Mouse (Mus musculus) thymus, postnatal 0 days (tissue): Measurements from ENCODE around the gene March7. TPM values are rescaled to one million over a fixed set of nuclear protein-coding genes. Genes with fewer than 3 reads are reported as not detected.

Experiments
- DNase-seq: peaks from one replicate; pipeline ENCODE4 v3.0.0-alpha.2; 2015; ENCODE audit warnings: low spot score
- polyA plus RNA-seq: library from polyadenylated mRNA; unstranded; fragments of >200 nt; fragmentation: Nextera tagmentation; extraction: Ambion mirVana; gene quantifications from 2 replicates; pipeline ENCODE4 v1.2.1, GENCODE M21; 2015

Gene March7
- polyA plus RNA-seq, 1 experiment from 2014 or later, result 84.1 TPM

DNA sequence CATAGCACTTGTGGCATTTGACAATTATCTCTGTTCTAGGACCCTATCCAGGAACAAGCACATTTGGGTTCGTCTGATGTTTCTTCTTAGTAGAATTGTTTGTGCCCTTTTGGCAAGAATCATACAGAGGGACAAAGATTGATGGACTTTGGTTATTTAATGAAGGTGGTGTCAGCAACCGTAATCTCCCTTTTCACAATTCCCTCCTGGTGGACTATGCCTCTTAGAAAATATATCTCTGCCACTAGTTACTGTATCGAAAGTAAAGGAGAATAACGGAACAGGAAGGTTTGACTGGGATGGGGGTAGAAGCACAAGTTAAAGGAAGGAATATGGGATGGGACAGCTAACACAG lies 74.8 kb downstream of the March7 start, which contains the start of gene Cd302:
Gene Cd302 (minus strand): TSS at position 22 of the 355 bp plus-strand sequence.
- no peak for DNase-seq

GRCm38 (mm10) chr2:60285107-60285617 lies 75.5 kb downstream of the March7 start:
- no peak for DNase-seq

DNA sequence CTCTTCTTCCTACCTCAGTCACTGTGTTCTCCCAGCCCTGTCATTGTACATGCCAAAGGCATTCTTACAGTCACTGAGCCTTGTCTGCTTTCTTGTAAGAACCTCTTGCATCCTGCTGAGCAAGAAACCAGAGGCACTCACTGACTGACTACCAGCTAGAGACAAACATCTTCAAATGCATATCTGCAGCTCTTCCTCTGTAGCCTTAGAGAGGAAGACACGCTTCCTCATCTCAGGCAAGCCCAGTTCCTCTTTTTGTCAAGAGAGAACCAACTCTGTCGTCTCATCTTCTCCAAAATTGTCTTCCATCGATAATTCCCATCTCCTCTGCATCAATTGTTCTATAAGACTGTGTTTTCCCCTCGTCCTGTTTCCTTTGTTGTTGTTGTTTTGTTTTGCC lies 78.9 kb downstream of the March7 start:
- DNase-seq, result no peak

DNA sequence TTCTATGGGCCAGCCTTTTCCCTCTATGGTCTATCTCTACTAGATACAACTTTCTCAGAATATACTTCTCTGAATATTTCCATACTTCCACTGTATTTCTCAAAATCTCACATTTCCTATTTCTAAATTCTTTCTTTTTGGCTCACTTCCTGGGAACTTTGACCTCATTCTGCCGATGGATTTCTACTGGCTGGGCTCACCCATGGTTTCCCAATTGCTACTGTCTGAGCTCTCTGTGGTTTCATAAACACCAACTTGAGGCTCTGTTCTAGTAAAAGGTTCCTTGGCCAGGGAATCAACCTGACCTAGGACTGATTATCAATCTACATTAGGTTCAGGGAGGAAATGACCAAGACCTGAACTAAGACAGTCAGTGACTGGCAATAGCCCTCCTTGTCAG lies 79.8 kb downstream of the March7 start:
- DNase-seq, result no peak

- DNase-seq, result no peak
These were observed 81.7 kb downstream of the March7 start for GRCm38 (mm10) chr2:60291381-60291780.

- no peak for DNase-seq
These were observed 88.6 kb downstream of the March7 start for GRCm38 (mm10) chr2:60298266-60298665.

DNA sequence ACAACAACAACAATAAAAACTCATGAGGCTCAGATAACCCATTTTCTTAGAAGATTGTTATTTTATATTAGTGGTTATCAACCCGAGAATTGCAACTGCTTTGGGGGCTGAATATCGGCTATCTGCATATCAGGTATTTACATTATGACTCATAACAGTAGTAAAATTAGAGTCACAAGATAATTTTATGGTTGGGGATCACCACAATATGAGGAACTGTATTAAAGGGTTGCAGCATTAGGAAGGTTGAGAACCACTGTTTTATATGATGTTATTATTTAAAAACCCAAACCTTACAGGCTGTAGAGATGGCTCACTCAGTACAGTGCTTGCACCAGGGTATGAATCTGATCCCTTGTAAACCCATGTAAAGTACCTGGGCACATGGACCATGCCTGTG lies 89.6 kb downstream of the March7 start:
- no peak for DNase-seq

Other genes starting within 250 kb of the March7 start
- 45.4 and 52.5 TPM in 2 replicates for gene Baz2b, start within 50 bp of the March7 start, polyA plus RNA-seq
- gene Cd302, start 74.6 kb downstream of the March7 start, polyA plus RNA-seq, result 10.4 and 13.4 TPM in 2 replicates
- gene Ly75, start 173.4 kb downstream of the March7 start, polyA plus RNA-seq, result 23.6 and 24.5 TPM in 2 replicates